Mouse (Mus musculus): ENCODE results near the gene Notum. TPM values are rescaled to one million over a fixed set of nuclear protein-coding genes. Genes with fewer than 3 reads are reported as not detected.

Gene Notum
- polyA plus RNA-seq, 1 experiment from 2014 or later: 0.27 TPM

DNA sequence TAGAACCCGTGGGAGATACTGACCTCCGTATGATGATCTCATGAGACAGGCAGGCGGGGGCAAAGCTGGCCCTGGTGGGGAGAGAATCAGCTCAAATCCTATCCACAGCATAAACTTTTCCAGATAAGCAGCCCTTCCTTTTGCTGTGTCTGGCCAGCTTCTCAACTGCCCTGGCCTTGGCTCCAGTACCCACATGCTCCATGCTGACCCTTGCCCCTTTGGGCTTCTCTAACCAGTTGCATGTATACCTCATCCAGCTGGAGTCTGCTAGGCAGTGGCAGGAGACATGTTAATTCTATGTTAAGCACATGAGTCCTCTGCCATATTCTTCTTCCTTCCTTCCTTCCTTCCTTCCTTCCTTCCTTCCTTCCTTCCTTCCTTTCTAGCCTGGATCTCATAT lies 6.2 kb downstream of the Notum start:
- peaks cover 64% of the 10 kb centered on the region for H3K27me3 ChIP-seq
- H3K4me2 ChIP-seq: no peak overlapping the region
- H3K9me3 ChIP-seq (replicated peaks): no peaks in the 10 kb centered on the region
- H3K4me1 ChIP-seq (replicated peaks): peaks cover 7% of the 10 kb centered on the region
- H3K4me3 ChIP-seq (replicated peaks): no peak overlapping the region
- no peak overlapping the region for H3K9ac ChIP-seq
- no peaks in the 10 kb centered on the region for H3K36me3 ChIP-seq
- WGBS (ENCODE audit: insufficient replicate concordance): 56% methylated on average over 3 of the region's 3 CpGs
- no peak for ATAC-seq (ENCODE audit: low read depth)
- H3K27ac ChIP-seq: no peak overlapping the region
- DNase-seq: no peak

GRCm38 (mm10) chr11:120651872-120652271 lies 9.1 kb downstream of the Notum start:
- DNase-seq: no peak
- Histone ChIP-seq H3K4me1 (replicated peaks) (peaks cover 12% of the 10 kb centered on the region), H3K36me3 (no peaks in the 10 kb centered on the region), H3K4me2 (no peak overlapping the region), H3K9me3 (replicated peaks) (no peaks in the 10 kb centered on the region), H3K9ac (no peak overlapping the region), H3K27me3 (peaks cover 54% of the 10 kb centered on the region), H3K4me3 (replicated peaks) (no peak overlapping the region), H3K27ac (no peak overlapping the region)
- 48% methylated on average over 3 of the region's 3 CpGs for WGBS (ENCODE audit: insufficient replicate concordance)
- ATAC-seq (ENCODE audit: low read depth): no peak

DNA sequence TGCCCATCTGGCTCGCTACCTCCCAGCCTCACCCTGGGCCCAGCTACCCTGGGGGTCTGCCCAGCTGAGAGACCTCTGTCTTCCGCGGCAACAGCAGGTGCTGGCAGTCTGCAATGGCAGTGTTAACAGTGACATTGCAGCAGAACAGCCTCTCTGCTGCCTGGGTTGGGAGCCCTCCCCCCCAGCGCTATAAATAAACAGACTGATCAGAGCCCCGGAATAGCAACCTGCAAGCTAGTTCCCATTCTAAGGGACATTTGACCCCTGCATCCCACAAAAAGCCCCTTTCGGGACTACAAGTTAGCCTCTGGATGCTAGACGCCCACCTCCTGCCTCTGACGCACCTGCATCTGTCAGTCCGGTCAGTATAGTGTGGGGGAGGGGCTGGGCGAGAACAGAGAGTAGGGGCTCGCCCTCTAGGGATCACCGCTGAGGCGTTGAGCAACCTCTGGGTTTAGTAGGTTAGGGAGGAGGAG lies 12.9 kb downstream of the Notum start, which contains the start of gene Myadml2:
Myadml2 (minus strand) TSS at position 158 of the 476 bp plus-strand sequence.
- Histone ChIP-seq H3K9me3 (replicated peaks) (no peaks in the 10 kb centered on the region), H3K36me3 (no peaks in the 10 kb centered on the region), H3K4me1 (replicated peaks) (peaks cover 24% of the 10 kb centered on the region), H3K4me2 (peak within 1 kb of the TSS; percentile 64), H3K9ac (peak within 1 kb of the TSS; percentile 43), H3K27ac (no peak within 1 kb of the TSS), H3K4me3 (replicated peaks) (peak within 1 kb of the TSS; percentile 38), H3K27me3 (peaks cover 30% of the 10 kb centered on the region)
- 7% methylated on average over 13 of the region's 13 CpGs for WGBS (ENCODE audit: insufficient replicate concordance)
- ATAC-seq (ENCODE audit: low read depth): no peak
- no peak for DNase-seq

GRCm38 (mm10) chr11:120647047-120647830 lies 13.7 kb downstream of the Notum start:
- H3K9ac ChIP-seq: peak overlapping the region; percentile 43
- H3K27ac ChIP-seq: no peak overlapping the region
- 75% methylated on average over 35 of the region's 35 CpGs for WGBS (ENCODE audit: insufficient replicate concordance)

DNA sequence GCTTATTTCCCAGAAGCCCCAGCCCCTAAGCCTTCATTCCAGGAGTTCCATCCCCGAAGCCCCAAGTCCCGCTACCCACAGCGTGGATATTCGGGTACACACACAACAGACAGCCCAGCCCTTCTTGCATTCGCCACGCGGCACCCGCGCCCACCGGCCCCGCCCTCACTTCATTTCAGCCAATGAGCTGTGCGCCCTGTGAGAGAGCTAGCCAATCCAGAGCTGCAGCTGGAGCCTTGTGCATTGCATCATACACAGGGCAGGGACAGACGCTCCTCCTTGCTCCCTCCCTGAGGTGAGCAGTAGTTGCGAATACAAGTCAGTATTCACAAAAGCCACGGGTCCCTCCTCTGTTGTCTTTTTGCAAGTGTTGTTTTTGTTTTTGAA lies 17.4 kb downstream of the Notum start, which contains the start of gene Pycr1:
Pycr1 (minus strand) TSS at position 169 of the 387 bp plus-strand sequence.
- DNase-seq (peak; percentile 96), ATAC-seq (ENCODE audit: low read depth) (peak; percentile 99)
- Histone ChIP-seq H3K27ac (peak within 1 kb of the TSS; percentile 31; the same call in 1 of the 2 replicates), H3K27me3 (peaks cover 42% of the 10 kb centered on the region), H3K36me3 (no peaks in the 10 kb centered on the region), H3K4me1 (replicated peaks) (peaks cover 35% of the 10 kb centered on the region), H3K4me2 (peak within 1 kb of the TSS; percentile 88), H3K9ac (peak within 1 kb of the TSS; percentile 74), H3K9me3 (replicated peaks) (no peaks in the 10 kb centered on the region), H3K4me3 (replicated peaks) (peak within 1 kb of the TSS; percentile 52)
- WGBS (ENCODE audit: insufficient replicate concordance): under 1% methylated on average over 15 of the region's 15 CpGs

More at GRCm38 (mm10) chr11:120647047-120647830, 13.7 kb downstream of the Notum start:
- no peak for ATAC-seq (ENCODE audit: low read depth)
- Histone ChIP-seq H3K9me3 (replicated peaks) (no peaks in the 10 kb centered on the region), H3K36me3 (no peaks in the 10 kb centered on the region), H3K4me1 (replicated peaks) (peaks cover 32% of the 10 kb centered on the region), H3K27me3 (peaks cover 38% of the 10 kb centered on the region), H3K4me2 (peak overlapping the region; percentile 64), H3K4me3 (replicated peaks) (peak overlapping the region; percentile 38; the same call in 1 of the 2 replicates)
- DNase-seq: no peak

- H3K27me3 ChIP-seq: peaks cover 39% of the 10 kb centered on the region
- peak overlapping the region; percentile 74 for H3K9ac ChIP-seq
- peak overlapping the region; percentile 52 for H3K4me3 ChIP-seq (replicated peaks)
- H3K36me3 ChIP-seq: no peaks in the 10 kb centered on the region
- no peaks in the 10 kb centered on the region for H3K9me3 ChIP-seq (replicated peaks)
- H3K4me1 ChIP-seq (replicated peaks): peaks cover 32% of the 10 kb centered on the region
- WGBS (ENCODE audit: insufficient replicate concordance): 3% methylated on average over 18 of the region's 18 CpGs
- DNase-seq (peak; percentile 32), ATAC-seq (ENCODE audit: low read depth) (peak; percentile 57)
- H3K4me2 ChIP-seq: peak overlapping the region; percentile 88
- H3K27ac ChIP-seq: peak overlapping the region; percentile 31; the same call in 1 of the 2 replicates
Measured at GRCm38 (mm10) chr11:120642939-120643600, 17.9 kb downstream of the Notum start.

- Histone ChIP-seq H3K36me3 (no peaks in the 10 kb centered on the region), H3K4me1 (replicated peaks) (peaks cover 24% of the 10 kb centered on the region), H3K4me3 (replicated peaks) (no peak overlapping the region), H3K27ac (no peak overlapping the region), H3K9ac (0 out of 2 replicates have a peak overlapping the region, but pooled peaks have one; percentile 74), H3K27me3 (peaks cover 27% of the 10 kb centered on the region), H3K9me3 (replicated peaks) (no peaks in the 10 kb centered on the region), H3K4me2 (no peak overlapping the region)
- no peak for ATAC-seq (ENCODE audit: low read depth)
- DNase-seq: no peak
- WGBS (ENCODE audit: insufficient replicate concordance): 73% methylated on average over 8 of the region's 8 CpGs
Measured at GRCm38 (mm10) chr11:120641869-120642268, 19.1 kb downstream of the Notum start.

GRCm38 (mm10) chr11:120641255-120641654 lies 19.7 kb downstream of the Notum start:
- Histone ChIP-seq H3K4me2 (no peak overlapping the region), H3K4me3 (replicated peaks) (no peak overlapping the region), H3K4me1 (replicated peaks) (peaks cover 24% of the 10 kb centered on the region), H3K9ac (no peak overlapping the region), H3K36me3 (no peaks in the 10 kb centered on the region), H3K27me3 (peaks cover 25% of the 10 kb centered on the region), H3K27ac (no peak overlapping the region), H3K9me3 (replicated peaks) (no peaks in the 10 kb centered on the region)
- DNase-seq (no peak), ATAC-seq (ENCODE audit: low read depth) (no peak)
- 60% methylated on average over 9 of the region's 9 CpGs for WGBS (ENCODE audit: insufficient replicate concordance)

GRCm38 (mm10) chr11:120634810-120635209 lies 26.2 kb downstream of the Notum start:
- WGBS (ENCODE audit: insufficient replicate concordance): 84% methylated on average over 5 of the region's 5 CpGs
- H3K9me3 ChIP-seq (replicated peaks): no peaks in the 10 kb centered on the region
- ATAC-seq (ENCODE audit: low read depth) (no peak), DNase-seq (no peak)
- H3K9ac ChIP-seq: 0 out of 2 replicates have a peak overlapping the region, but pooled peaks have one; percentile 99
- peaks cover 47% of the 10 kb centered on the region for H3K4me1 ChIP-seq (replicated peaks)
- peak overlapping the region; percentile 91; the same call in 1 of the 2 replicates for H3K4me3 ChIP-seq (replicated peaks)
- H3K36me3 ChIP-seq: no peaks in the 10 kb centered on the region
- peak overlapping the region; percentile 85 for H3K4me2 ChIP-seq
- H3K27ac ChIP-seq: peak overlapping the region; percentile 100; the same call in 1 of the 2 replicates
- H3K27me3 ChIP-seq: peaks cover 3% of the 10 kb centered on the region; the same call in 1 of the 2 replicates

GRCm38 (mm10) chr11:120633520-120634343 lies 27.2 kb downstream of the Notum start, which contains the start of gene Mafg:
Gene Mafg (minus strand): TSS chr11:120633600.
- Histone ChIP-seq H3K4me2 (peak within 1 kb of the TSS; percentile 85), H3K4me1 (replicated peaks) (peaks cover 58% of the 10 kb centered on the region), H3K36me3 (peaks cover 10% of the 10 kb centered on the region), H3K9me3 (replicated peaks) (no peaks in the 10 kb centered on the region), H3K4me3 (replicated peaks) (peak within 1 kb of the TSS; percentile 91), H3K9ac (peak within 1 kb of the TSS; percentile 99), H3K27ac (peak within 1 kb of the TSS; percentile 100), H3K27me3 (no peaks in the 10 kb centered on the region)
- 8% methylated on average over 58 of the region's 58 CpGs for WGBS (ENCODE audit: insufficient replicate concordance)
- peak; percentile 73 for ATAC-seq (ENCODE audit: low read depth)
- DNase-seq: peak; percentile 92
